Mouse (Mus musculus) liver, embryonic 15.5 days (tissue): ENCODE results near the gene Uso1. TPM values are rescaled to one million over a fixed set of nuclear protein-coding genes. Genes with fewer than 3 reads are reported as not detected.

ENCODE experiments used
- ATAC-seq: fragments of 200-750 bp; cut with Nextera tagmentation; 2 replicates; pipeline ENCODE4 v1.8.0; 2017; ENCODE audit warnings: moderate number of reproducible peaks, mild to moderate bottlenecking, moderate library complexity; ENCODE audit not compliant: insufficient read depth
- H3K27ac ChIP-seq: fragments of 300-500 bp; sonication (generic); replicated peaks from 2 replicates; pipeline ENCODE4 v1.5.1; 2015; ENCODE audit warnings: mild to moderate bottlenecking, inconsistent platforms
- H3K27me3 ChIP-seq: fragments of 300-500 bp; sonication (generic); 2 replicates; pipeline ENCODE4 v1.6.1; 2015; ENCODE audit warnings: mild to moderate bottlenecking, inconsistent platforms
- H3K36me3 ChIP-seq: fragments of 300-500 bp; sonication (generic); replicated peaks from 2 replicates; pipeline ENCODE4 v1.6.1; 2015; ENCODE audit warnings: moderate library complexity, mild to moderate bottlenecking, inconsistent platforms
- H3K4me1 ChIP-seq: fragments of 300-500 bp; sonication (generic); replicated peaks from 2 replicates; pipeline ENCODE4 v1.6.1; 2015; ENCODE audit warnings: inconsistent platforms
- H3K4me2 ChIP-seq: fragments of 300-500 bp; sonication (generic); 2 replicates; pipeline ENCODE4 v1.6.1; 2015; ENCODE audit warnings: moderate library complexity, mild to moderate bottlenecking, inconsistent platforms
- H3K4me3 ChIP-seq: fragments of 300-500 bp; sonication (generic); replicated peaks from 2 replicates; pipeline ENCODE4 v1.5.1; 2015; ENCODE audit warnings: mild to moderate bottlenecking, inconsistent platforms
- H3K9ac ChIP-seq: fragments of 300-500 bp; sonication (generic); 2 replicates; pipeline ENCODE4 v1.6.1; 2015; ENCODE audit warnings: moderate library complexity, mild to moderate bottlenecking, inconsistent platforms
- H3K9me3 ChIP-seq: fragments of 300-500 bp; sonication (generic); replicated peaks from 2 replicates; pipeline ENCODE4 v1.6.1; 2016; ENCODE audit warnings: inconsistent platforms
- WGBS: fragments of 180-500 bp; shearing (Covaris S2); methylation state at CpG from one replicate; pipeline ENCODE4 v1.1.7; 2015; ENCODE audit warnings: mixed read lengths; ENCODE audit not compliant: insufficient replicate concordance; 5-methylcytosine and 5-hydroxymethylcytosine counted together
- polyA plus RNA-seq: library from polyadenylated mRNA; unstranded; fragments of >200 nt; fragmentation: Nextera tagmentation; extraction: Ambion mirVana; gene quantifications from 2 replicates; pipeline ENCODE4 v1.2.1, GENCODE M21; 2015

The Uso1 gene
- polyA plus RNA-seq, 1 experiment from 2014 or later, result 20.2 TPM

DNA sequence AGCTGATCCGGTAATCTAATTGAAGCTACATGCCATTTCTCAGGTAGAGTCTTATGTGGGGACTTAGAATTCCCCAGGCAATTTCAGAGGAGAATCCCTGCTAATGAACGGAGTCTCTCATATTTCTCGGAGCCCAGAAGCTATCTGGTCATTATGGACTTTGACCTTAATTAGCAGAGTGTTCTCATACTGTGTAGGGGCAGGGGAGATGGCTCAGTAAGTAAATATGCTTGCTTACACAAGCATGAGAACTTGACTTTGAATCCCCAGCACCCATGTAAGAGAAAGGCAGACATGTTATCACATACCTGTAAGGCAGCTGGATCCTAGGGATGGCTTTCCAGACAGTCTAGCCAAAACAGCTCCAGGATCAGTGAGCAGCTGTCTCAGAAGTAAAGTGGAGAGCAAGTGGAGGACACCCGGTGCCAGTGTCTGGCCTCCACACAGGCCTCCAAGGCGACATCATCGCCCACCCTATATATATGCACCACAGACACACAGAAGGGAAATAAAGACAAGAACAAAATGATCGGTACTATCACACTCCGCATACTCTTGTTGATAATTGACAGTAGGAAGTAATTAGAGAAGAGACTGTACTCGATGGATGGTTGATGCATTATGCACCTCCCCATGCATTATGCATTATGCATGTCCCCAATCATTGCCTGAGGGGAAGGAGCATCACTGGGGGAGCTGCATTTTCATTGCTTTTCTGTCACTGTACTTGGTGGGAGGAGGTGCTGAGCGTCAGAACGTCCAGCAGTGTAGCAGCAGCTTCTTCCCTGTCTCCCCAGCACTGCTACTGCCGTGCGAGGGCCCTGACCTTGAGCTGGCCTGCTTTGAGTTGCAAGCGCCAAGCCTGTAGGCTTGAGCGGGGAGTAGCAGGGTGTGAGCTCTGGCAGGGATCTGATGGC is 59.4 kb downstream of the Uso1 start:
- H3K27me3 ChIP-seq, result no peaks in the 10 kb centered on the region
- H3K36me3 ChIP-seq, result peaks cover 91% of the 10 kb centered on the region
- no peak overlapping the region for H3K4me3 ChIP-seq
- no peak overlapping the region for H3K9ac ChIP-seq
- 80% methylated on average over 15 of the region's 15 CpGs for whole genome bisulfite sequencing
- no peak for ATAC-seq
- no peaks in the 10 kb centered on the region for H3K9me3 ChIP-seq
- H3K27ac ChIP-seq, result no peak overlapping the region
- no peaks in the 10 kb centered on the region for H3K4me1 ChIP-seq
- no peak overlapping the region for H3K4me2 ChIP-seq

DNA sequence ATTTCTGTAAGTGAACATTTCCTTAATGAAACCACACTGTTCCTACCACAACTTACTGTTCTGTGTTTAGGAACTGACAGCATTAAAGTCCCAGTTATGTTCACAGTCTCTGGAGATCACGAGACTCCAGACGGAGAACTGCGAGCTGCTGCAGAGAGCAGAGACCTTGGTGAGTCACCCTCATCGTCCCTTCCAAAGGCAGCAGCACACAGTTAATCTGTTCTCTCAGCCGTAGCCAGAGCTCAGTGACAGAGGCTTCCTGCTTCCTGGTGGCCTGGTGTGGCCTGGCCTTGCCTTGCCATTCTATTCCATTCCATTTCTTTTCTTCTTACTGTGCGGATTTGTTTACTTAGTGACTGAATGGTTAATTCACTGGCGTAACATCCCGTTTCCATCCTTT is 60.5 kb downstream of the Uso1 start:
- Histone ChIP-seq H3K27ac (no peak overlapping the region), H3K36me3 (peaks cover 89% of the 10 kb centered on the region), H3K4me1 (no peaks in the 10 kb centered on the region), H3K4me3 (no peak overlapping the region), H3K9ac (no peak overlapping the region), H3K4me2 (no peak overlapping the region), H3K9me3 (no peaks in the 10 kb centered on the region), H3K27me3 (no peaks in the 10 kb centered on the region)
- no peak for ATAC-seq
- 77% methylated on average over 8 of the region's 8 CpGs for WGBS

DNA sequence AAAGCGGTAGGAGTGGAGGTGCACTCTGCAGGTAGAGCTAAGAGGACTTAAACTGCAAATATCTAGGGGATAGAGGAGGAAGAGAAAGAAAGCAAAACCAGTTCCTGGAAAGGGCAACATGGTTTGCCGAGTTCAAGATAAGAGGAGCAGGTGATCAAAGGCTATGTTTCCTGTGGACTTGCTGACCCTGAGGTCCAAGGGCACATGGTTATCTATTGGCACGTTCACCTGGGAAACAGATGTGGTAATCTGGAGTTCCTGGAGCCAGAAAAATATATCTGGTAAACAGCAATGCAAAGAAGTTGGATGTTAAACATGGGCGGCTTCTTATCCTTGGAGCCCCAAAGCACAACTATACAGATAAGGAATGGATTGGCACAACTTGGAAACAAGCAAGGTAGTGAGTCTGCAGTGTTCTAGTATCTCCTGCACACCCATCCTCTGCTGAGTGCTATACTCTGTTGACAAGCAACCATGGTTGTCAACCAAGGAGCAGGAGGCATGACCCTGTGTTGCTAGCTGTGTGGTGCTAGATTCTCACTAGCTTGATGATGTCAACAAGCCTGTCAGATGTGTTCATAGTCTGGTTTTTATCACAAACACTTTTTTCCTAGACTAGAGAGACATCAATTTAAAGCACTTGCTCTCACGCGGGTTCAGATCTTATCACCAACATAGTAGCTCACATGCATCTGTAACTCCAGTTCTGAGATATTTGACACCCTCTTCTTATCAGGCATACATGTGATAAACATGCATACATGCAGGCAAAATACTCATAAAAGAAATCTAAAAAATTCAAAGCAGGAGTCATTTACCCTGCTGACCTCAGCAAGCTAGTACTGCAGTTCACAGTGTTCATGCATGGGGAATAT is 66.7 kb downstream of the Uso1 start:
- H3K9ac ChIP-seq, result no peak overlapping the region
- H3K9me3 ChIP-seq, result no peaks in the 10 kb centered on the region
- peak; percentile 40; the same call in 1 of the 2 replicates for ATAC-seq
- peaks cover 43% of the 10 kb centered on the region for H3K36me3 ChIP-seq
- no peak overlapping the region for H3K4me2 ChIP-seq
- no peak overlapping the region for H3K27ac ChIP-seq
- H3K4me1 ChIP-seq, result peaks cover 14% of the 10 kb centered on the region
- no peaks in the 10 kb centered on the region for H3K27me3 ChIP-seq
- H3K4me3 ChIP-seq, result no peak overlapping the region
- WGBS, result 32% methylated on average over 6 of the region's 6 CpGs

DNA sequence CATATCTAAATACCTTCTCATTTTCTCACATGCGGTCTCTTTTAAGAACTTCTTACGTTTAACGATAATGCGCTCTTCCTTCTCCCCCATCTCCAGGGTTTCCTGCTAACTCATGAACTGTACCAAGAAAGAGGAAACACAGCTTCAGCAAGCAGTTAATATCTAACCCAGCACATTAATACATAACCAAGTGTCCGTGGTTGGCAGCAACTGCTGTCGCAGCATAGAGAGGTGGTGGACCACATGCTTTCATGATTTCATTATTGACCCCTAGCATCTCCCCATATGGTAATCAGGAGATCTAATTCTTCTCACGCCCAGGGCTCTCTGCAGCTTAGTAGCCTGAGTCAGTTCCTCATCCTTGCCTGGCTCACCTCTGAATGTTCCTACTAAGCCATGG is 67.4 kb downstream of the Uso1 start:
- no peak overlapping the region for H3K4me3 ChIP-seq
- H3K4me2 ChIP-seq, result no peak overlapping the region
- no peaks in the 10 kb centered on the region for H3K9me3 ChIP-seq
- peaks cover 14% of the 10 kb centered on the region for H3K4me1 ChIP-seq
- peaks cover 36% of the 10 kb centered on the region for H3K36me3 ChIP-seq
- WGBS, result 32% methylated on average over 7 of the region's 7 CpGs
- no peak overlapping the region for H3K27ac ChIP-seq
- no peaks in the 10 kb centered on the region for H3K27me3 ChIP-seq
- ATAC-seq, result no peak
- H3K9ac ChIP-seq, result no peak overlapping the region

DNA sequence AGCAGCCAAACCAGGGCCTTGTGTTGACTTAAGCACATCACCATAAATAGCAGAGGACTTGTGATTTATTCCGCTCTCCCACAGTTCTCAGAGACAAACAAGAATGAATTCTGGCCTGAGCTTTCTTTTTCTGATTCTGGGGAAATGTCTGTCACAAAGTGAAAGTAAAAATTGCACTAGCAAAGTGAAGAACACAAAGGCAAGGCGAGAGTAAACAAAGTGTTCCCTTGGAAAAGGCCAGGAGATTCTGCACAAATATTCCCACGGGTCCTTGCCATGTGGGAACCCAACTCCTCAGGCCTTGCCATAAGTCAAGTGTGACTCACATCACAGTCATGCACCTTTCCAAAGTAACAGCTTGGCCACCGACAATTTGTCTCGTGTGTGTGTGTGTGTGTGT is 68.0 kb downstream of the Uso1 start:
- peaks cover 14% of the 10 kb centered on the region for H3K4me1 ChIP-seq
- H3K4me2 ChIP-seq, result no peak overlapping the region
- no peak for ATAC-seq
- H3K27ac ChIP-seq, result no peak overlapping the region
- no peak overlapping the region for H3K9ac ChIP-seq
- H3K36me3 ChIP-seq, result peaks cover 32% of the 10 kb centered on the region
- H3K9me3 ChIP-seq, result no peaks in the 10 kb centered on the region
- H3K27me3 ChIP-seq, result peaks cover 3% of the 10 kb centered on the region; the same call in 1 of the 2 replicates
- H3K4me3 ChIP-seq, result no peak overlapping the region
- WGBS, result 71% methylated on average over 5 of the region's 5 CpGs

DNA sequence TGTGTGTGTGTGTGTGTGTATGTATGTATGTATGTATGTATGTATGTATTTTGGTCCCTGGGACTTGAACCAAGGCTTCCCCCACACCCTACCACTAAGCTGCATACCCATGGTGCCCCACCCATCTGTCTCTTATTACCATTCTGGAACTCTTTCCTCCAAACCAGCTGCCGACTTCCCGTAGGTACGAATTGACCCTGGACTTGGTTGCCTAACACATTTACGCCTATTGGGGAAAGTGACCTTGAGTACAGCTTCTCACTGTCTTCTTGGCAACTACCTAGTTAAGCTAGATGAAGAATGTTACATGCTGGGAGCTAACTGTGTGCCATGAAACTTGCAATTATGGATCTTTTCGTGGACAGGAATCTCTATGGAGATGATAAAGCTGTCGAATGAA is 68.4 kb downstream of the Uso1 start:
- H3K4me1 ChIP-seq, result peaks cover 14% of the 10 kb centered on the region
- H3K4me2 ChIP-seq, result no peak overlapping the region
- no peak for ATAC-seq
- H3K27ac ChIP-seq, result no peak overlapping the region
- no peaks in the 10 kb centered on the region for H3K9me3 ChIP-seq
- no peak overlapping the region for H3K4me3 ChIP-seq
- WGBS, result 68% methylated on average over 6 of the region's 6 CpGs
- H3K36me3 ChIP-seq, result peaks cover 28% of the 10 kb centered on the region
- H3K27me3 ChIP-seq, result peaks cover 3% of the 10 kb centered on the region; the same call in 1 of the 2 replicates
- H3K9ac ChIP-seq, result no peak overlapping the region

DNA sequence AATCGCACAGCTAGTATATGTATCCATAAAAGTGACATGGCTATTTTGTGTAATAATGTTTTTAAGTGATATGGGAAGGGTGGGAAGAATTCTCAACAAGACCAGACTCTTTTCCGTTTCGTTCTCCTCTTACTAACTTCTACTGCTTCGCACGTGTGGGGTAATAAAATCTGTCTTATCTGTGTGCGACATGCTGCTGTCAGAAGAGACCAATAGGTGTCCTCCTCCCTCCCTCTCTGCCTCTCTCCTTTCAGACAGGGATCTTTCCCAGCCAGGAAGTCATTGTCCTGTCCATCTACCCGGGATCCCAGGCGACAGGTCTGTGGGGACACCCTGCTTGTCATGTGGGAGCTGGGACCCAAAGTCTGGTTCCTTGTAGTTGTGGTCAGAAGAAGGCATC is 72.5 kb downstream of the Uso1 start:
- no peak overlapping the region for H3K9ac ChIP-seq
- WGBS, result 43% methylated on average over 8 of the region's 8 CpGs
- H3K9me3 ChIP-seq, result no peaks in the 10 kb centered on the region
- H3K4me3 ChIP-seq, result no peak overlapping the region
- H3K4me1 ChIP-seq, result no peaks in the 10 kb centered on the region
- ATAC-seq, result no peak
- H3K36me3 ChIP-seq, result no peaks in the 10 kb centered on the region
- H3K4me2 ChIP-seq, result no peak overlapping the region
- H3K27ac ChIP-seq, result no peak overlapping the region
- H3K27me3 ChIP-seq, result peaks cover 3% of the 10 kb centered on the region; the same call in 1 of the 2 replicates

DNA sequence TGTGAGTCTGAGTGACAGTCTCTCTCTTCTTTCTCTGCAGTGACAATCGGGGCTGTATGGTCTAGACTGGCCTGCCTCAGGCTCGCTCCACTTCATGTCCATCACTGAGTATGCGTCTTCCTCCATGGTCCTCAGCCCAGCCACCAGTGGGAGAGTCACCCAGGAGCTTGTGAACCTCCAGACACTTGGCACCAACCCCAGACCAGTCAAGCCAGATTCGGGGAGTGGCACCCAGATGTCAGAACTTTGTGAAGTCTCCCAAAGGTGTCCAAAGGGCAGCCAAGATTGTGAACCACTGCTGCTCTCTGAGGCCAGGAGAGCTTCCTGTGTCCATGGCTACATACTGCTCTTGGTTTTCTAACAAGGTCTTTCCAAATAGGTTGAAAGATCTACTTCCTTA is 74.5 kb downstream of the Uso1 start:
- H3K4me1 ChIP-seq, result no peaks in the 10 kb centered on the region
- no peaks in the 10 kb centered on the region for H3K36me3 ChIP-seq
- no peak overlapping the region for H3K4me2 ChIP-seq
- no peaks in the 10 kb centered on the region for H3K9me3 ChIP-seq
- H3K27me3 ChIP-seq, result peaks cover 3% of the 10 kb centered on the region
- H3K4me3 ChIP-seq, result no peak overlapping the region
- 78% methylated on average over 4 of the region's 4 CpGs for WGBS
- no peak overlapping the region for H3K27ac ChIP-seq
- ATAC-seq, result no peak
- H3K9ac ChIP-seq, result no peak overlapping the region

DNA sequence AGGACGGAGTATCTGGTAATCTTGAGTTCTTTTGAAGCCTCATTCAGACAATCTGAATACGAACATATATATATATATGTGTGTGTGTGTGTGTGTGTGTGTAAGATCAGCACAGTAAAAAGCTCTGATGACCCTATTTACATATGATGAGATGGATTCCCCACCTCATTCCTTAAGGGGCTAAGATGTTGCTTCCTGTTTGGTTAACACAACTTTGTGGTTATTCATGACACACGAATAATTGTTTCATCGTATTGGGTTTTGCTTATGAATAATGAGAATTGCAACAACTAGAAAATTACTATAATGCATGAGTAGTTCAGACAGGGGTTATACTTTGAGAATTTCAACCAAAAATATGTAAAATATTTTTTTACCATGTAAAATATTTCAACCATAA is 77.6 kb downstream of the Uso1 start, which contains the start of gene U90926:
Gene U90926, minus strand, starts transcription at position 101 of the 400 bp plus-strand sequence.
- no peaks in the 10 kb centered on the region for H3K4me1 ChIP-seq
- no peak within 1 kb of the TSS for H3K9ac ChIP-seq
- H3K9me3 ChIP-seq, result no peaks in the 10 kb centered on the region
- peaks cover 2% of the 10 kb centered on the region for H3K27me3 ChIP-seq
- WGBS, result 70% methylated on average over 4 of the region's 4 CpGs
- ATAC-seq, result no peak
- H3K4me2 ChIP-seq, result no peak within 1 kb of the TSS
- H3K4me3 ChIP-seq, result no peak within 1 kb of the TSS
- H3K36me3 ChIP-seq, result no peaks in the 10 kb centered on the region
- H3K27ac ChIP-seq, result no peak within 1 kb of the TSS

DNA sequence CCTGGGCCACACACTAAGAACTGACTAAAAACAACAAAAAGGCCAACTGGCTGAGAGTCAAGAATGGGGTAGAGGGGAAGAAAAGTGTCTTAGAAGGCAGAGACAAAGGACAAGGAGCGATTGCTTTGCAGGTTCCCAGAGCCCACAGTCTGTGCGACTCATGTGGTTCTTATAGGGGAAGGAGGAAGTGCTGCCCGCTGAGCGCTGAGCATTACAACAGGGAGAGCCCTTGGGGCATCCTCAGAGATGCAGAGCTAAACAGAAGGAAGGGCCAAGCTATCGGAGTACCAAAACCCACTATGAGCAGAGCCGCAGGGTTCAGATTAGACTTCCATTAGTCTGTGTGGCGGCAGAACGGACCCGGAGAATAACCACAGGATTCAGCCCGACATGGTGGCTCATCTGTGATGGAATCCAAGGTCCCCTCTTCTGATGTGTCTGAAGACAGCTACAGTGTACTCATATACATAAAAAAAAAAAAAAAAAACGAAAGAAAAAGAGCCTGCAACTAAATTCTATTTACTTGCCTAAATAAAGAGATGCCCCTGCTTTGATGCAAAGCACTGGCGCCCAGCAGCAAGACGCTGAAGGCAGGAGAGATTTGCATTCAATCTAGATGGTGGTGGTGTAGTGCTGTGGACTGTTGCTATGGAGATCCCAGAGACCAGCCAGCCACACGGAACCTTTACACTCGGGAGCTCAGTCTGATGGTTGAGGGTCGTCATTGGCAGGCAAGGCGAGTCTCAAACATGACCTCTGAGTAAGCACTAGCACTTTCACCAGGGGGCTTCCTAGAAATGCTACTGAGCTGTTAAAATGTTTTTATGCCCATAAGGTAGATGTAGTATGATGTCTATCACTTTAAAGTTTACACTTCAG is 81.4 kb downstream of the Uso1 start:
- ATAC-seq, result no peak
- no peak overlapping the region for H3K4me3 ChIP-seq
- no peaks in the 10 kb centered on the region; the same call in 1 of the 2 replicates for H3K27me3 ChIP-seq
- no peaks in the 10 kb centered on the region for H3K4me1 ChIP-seq
- no peaks in the 10 kb centered on the region for H3K36me3 ChIP-seq
- H3K9me3 ChIP-seq, result no peaks in the 10 kb centered on the region
- H3K27ac ChIP-seq, result no peak overlapping the region
- no peak overlapping the region for H3K4me2 ChIP-seq
- no peak overlapping the region for H3K9ac ChIP-seq
- WGBS, result 50% methylated on average over 17 of the region's 17 CpGs
